Mouse (Mus musculus) gastrocnemius, postnatal 14 days (tissue): ENCODE data around the gene Efhc1. TPM values are rescaled to one million over a fixed set of nuclear protein-coding genes. Genes with fewer than 3 reads are reported as not detected.
"Not testable (repeated sequence)": the region's sequence is repeated elsewhere in the genome, so short reads cannot be mapped to it uniquely, and the experiment has no call there.

Experiments used
- DNase-seq: peaks from one replicate; pipeline ENCODE4 v3.0.0; 2021; ENCODE audit warnings: mixed read lengths
- intact Hi-C: fragments of 180-260 bp; cut with DNase I; formaldehyde crosslinking; loops from one replicate; pipeline ENCODE4 v1.15.1; 2025; ENCODE audit warnings: low total_unique reads
- long read RNA-seq, 2 experiments: library from polyadenylated mRNA; stranded (forward); transcript quantifications; one replicate each; pipeline ENCODE4 v2.0.0; 2021
- total RNA-seq, 2 experiments: library from RNA; stranded (reverse); gene quantifications; 2 replicates each; pipeline ENCODE4 v1.2.3; 2021

The Efhc1 gene
- total RNA-seq: 1 to 10 TPM in 1 of 2 experiments, under 1 TPM in 1; 0.97 to 1.2 TPM
- long read RNA-seq, experiment 1, partial matches to known transcripts: 0 of 1 reads
- long read RNA-seq, experiment 1, other reads (novel, unspliced or antisense): 0 of 1 reads
- long read RNA-seq, experiment 2, partial matches to known transcripts: 0 of 1 reads
- long read RNA-seq, experiment 2, other reads (novel, unspliced or antisense): 0 of 1 reads

DNA sequence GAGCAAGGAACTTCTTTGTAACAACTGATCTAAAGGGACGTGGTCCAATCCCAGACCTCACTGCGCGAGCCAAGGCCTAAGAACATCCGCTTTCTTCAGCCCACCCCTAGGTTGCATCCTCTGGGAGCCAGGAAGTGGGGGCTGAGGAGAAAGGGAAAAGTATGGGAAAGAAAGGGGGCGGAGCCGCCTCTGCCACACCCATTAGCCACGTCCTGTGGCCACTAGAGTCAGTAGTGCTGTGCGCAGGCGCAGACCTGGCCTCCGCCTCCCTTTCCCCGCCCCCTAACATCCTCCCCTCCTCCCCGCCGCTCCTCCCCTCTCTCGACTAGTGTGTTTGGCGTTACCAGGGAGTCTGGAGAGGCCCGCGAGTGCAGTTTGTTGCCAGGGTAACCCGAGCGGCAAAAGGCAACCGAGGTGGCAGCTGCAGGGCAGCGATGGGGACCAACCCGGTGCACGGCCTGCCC is at the start of gene Efhc1:
Efhc1 (plus strand) TSS at position 327 of the 464 bp plus-strand sequence.
- DNase-seq: peak; percentile 97
- intact Hi-C loops: no loop called here

DNA sequence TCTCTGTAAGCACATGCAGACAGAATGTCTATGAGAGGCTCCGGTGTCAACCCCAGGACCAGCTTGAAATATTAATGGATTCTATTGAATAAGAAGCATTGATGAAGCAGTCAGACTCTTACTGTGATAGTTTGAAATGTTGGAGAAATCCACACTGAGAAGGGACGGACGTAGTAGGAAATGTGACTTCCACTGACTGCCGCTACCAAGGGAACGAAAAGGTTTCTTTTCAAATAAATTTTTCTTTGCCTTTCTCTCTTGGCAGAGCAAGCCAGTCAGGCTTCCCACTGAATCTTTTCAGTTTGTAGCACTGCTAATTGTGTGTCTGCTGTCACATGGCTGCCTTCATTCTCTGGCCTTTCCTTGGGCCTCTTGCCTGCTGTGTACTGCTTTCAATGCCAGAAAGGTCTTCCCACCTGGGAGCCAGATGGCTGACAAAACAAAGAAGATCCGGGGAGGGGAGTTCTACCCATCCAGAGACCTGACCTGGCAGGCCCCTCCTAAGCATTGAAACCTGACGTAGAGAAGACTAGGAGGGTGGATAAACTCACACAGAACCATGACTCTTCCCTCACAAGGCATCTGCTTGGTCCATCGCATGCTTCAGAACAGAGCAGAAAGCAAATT is 45.8 kb upstream of the Efhc1 start:
- intact Hi-C loops: no loop called here
- DNase-seq: no peak

DNA sequence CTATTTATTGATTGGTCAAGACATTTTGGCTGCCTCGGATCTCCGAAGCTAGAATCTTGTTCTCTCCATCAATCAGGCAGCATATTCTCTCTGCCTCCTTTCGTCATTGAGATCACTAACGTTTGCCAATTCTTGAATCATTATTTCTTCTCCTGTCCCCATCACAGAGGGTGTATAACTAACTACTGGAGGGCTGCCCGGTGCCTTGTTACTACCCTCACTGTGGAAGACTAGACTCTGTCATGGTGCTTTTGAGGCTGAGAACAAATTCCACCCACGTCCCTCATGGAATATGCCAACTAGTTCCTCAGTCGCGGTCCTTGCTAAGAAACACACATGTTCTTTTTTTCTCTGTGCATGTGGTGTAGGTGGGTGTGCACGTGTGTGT is 45.3 kb upstream of the Efhc1 start:
- intact Hi-C loops: no loop called here
- no peak for DNase-seq

DNA sequence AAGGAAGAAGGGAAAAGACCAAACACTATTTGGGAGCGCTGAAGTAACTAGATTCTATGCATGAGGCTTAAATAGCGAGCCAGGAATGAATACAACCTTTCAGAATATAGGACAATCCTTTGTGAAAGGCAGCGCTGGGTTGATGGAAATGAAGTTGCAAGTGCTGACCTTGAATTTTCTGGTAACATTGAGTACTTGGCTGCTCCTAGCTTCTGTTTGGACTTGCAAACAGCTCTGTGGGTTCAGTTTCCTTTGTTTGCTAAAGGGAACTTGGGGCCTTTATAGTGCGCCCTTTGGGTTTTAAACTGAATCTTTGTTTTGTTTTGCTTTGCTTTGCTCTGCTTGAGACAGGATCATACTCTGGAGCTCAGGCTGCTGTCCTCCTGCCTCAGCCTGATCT is 42.9 kb upstream of the Efhc1 start:
- intact Hi-C loops: no loop called here
- DNase-seq: no peak

DNA sequence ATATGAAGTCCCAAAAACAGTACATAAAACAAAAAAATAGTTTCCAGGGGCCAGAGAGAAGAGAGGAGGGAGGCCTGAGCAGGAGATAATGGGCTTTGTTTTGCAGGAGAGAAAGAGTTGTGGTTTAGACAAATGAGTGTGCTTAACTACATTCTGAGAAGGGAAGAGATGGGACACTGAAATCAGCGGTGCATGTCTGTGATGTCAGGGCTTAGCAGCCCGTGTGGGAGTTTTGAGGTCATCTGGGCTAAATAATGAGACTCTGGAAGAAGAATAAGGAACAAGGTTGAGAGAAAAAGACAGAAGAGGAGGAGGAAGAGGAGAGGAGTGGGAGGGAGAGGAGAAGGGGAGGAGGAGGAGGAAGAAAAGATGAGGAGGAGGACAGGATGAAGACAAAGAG is 39.3 kb upstream of the Efhc1 start:
- intact Hi-C loops: no loop called here
- DNase-seq: no peak

DNA sequence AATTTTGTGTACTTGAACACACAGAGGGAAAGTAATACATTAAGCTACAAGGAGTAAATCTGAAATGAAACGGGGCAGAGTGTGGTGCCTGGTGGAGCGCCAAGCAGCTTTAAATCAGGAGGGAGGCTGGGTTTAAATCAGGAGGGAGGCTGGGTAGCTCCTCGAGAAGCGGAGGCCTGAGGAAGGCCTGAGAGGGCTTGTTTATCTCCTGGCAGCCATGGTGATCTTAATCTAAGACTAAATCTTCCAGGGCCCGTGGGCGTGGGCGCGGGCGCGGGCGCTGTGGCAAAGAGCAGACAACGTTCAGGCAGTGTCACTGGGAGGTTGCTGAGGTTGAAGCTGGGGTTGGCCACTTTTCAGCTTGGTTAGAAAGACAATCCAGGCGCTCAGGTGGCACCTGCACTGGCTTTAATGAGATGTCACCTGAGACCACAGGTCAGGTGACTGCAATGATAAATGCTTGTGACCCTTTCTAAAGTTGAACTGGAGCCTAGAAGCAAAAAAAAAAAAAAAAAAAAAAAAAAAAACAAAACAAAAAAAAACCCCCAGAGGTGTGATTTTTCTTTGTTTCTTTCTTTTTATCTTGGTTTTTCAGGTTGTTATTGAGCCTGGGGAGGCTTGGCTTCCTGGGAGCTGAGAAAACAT is 38.8 kb upstream of the Efhc1 start:
- intact Hi-C loops: no loop called here
- no peak for DNase-seq

DNA sequence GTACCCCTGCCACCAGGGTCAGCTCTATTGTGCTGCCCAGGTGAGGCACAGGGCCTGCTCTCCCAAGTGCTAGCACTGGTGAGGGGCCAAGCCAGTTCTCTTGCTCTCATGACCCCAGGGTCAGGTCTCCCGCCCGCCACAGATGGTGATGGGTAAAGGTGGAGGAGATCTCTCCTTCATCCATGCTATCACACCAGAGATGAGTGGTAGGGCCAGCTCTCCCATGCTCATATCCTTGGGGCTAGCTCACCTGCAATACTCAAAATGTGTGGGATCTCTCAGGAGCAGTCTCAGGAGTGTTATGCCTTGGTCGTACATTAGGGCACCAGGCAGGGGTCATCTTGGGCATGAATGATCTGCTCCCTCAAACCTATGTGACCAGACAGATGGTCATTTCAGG is 36.7 kb upstream of the Efhc1 start:
- DNase-seq: no peak
- intact Hi-C loops: no loop called here

DNA sequence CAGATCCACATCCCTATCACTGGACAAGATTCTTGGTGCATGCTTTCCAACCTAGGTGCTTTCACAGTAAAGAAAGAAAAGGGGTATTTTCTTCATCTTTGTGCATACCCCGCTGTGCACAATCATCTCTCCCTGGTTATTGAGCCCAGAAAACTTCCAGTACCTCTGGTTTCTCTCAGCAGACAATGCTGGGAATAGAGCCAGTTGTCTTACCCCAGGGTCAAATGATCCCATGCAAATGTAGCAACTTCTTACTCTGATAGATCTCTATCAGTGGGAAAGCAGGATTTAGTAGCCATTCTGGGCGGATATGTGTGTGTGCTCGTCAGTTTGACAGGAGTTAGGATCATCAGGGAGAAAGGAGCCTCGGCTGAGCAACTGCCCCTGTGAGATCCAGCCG is 35.8 kb upstream of the Efhc1 start:
- no peak for DNase-seq
- intact Hi-C loops: no loop called here

DNA sequence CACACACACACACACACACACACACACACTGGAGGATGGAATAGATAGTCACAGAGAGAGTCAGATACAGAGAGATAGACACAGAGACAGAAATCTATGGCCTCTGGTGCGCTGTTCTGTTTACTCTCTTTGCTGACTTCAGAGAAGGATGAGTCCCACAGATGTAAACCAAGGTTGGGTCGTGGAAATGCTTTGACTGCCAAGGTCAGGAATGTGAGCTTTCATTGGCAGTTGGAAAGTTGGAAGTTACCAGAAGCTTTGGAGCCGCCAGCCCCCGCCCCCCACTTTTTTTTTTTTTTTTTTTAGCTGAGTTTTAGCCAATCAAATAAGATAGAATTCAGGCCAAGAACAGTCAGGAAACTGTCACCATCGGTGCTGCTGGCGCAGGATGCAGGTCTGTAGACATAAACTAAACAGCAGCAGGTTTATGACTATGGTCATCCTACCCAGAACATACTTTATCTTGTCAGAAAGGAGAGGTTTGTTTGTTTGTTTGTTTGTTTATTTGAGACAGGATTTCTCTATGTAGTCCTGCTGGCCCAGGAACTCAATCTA is 33.9 kb upstream of the Efhc1 start:
- DNase-seq: no peak

DNA sequence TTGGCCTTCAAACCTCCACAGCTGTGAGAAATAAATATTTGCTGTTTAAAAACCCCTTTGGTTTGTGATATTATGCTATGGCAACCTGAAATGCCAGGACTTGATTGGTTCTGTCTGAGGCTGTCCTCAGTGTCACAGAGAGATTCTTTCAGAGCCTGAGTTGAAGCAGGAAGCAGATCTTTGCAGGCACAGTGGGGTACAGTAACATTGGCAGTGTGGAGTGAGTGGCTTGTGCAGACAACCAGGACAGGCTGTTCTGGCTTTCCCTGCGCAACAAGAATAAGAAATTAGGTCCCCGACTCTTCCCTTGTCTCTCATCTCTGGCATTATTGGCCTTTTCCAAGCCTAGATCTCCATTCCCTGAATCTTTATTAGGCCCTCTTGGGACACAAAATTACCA is 31.7 kb upstream of the Efhc1 start:
- intact Hi-C loops: no loop called here

More for the DNA sequence above, 33.9 kb upstream of the Efhc1 start:
- intact Hi-C loops: no loop called here

DNA sequence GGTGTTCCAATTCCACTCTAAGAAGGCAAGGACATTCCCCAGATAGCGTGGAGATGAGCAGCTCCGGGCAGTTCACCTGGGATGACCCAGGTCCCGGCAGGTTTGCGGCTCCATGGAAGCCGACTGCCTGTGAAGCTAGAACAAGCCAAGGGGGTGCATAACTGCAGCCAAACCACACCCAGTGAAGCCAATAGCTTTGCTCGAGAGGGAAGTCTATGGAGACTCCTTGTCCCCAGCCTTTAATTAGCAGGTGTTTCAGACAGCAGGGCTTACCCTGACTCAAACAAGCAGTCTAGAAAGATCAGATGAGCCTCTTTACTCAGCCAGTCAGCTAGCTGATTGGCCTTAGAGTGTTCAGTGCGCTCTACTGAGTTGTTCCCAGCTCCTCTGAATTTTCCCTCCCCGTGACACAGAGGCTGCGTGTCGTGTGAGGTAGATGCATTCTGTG is 30.3 kb upstream of the Efhc1 start:
- intact Hi-C loops: no loop called here
- no peak for DNase-seq

More for the DNA sequence above, 31.7 kb upstream of the Efhc1 start:
- no peak for DNase-seq

DNA sequence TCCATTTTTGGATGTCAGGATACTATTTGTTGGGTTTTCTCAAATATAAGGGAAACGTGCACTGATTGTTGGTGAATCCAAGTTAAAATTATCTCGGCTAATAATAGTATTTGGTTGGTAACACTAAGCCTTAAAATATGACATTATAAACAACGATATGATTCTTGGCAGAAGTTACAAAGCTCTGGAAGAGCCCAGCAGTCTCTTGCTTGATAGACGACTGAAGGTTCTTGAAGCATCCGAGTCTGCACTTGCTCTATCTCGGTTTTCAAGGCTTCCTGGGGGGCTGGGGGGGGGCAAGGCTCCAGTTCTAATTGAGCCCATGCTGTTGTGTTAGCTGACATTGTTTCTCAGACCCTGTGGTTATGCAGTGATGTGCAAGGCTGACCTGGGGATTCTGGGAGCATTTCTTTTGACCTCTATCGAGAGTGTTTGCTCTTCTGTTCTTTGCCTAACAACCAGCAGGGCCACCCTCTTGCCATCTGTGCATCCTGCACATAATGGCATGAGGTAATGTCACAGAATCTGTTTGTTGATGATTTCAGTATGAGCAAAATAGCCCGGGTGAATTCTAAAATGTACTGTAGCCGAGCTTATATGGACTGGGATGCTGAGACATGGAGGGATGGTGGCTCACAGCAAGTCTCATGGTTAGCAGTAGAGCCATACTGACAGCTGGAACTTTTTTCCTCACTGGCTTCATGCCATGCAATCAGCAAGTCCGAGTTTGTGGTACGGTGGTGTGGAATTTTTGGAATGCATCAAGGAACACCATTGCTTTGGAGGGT is 28.6 kb upstream of the Efhc1 start:
- DNase-seq: no peak
- intact Hi-C loops: no loop called here

DNA sequence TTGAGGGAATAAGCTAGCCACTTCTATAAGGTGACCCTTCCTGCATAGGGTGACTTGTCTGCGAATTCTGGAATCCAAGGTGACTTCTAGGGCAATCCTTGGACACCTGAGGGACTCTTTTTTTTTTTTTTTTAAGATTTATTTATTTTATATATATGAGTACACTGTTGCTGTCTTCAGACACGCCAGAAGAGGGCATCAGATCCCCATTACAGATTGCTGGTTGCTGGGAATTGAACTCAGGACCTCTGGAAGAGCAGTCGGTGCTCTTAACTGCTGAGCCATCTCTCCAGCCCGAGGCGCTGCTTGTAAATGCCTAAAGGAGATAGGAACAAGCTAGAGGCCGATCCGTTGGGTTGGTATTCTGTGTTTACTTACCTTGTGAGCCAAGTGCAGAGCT is 26.1 kb upstream of the Efhc1 start:
- DNase-seq, intact Hi-C loops: not testable (repeated sequence)

DNA sequence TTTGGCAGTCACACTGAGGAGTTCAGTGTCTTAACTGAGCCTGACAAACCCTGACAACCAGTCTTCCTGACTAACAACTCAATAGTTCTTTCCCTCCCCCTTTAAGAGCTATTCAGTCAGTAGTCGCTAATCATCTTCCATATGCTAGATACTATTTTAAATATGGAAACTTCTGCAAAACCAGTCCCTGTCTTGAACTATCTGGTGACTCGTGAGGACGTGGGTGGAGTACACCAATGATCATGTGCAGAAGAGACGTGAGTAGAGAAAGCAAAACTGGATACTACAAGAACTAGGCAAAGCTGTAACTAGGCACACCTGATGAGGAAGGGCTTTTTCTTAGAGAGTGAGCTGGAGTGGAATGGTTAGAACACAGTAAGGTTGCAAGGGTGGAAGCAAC is 25.5 kb upstream of the Efhc1 start:
- DNase-seq: no peak
- intact Hi-C loops: no loop called here

DNA sequence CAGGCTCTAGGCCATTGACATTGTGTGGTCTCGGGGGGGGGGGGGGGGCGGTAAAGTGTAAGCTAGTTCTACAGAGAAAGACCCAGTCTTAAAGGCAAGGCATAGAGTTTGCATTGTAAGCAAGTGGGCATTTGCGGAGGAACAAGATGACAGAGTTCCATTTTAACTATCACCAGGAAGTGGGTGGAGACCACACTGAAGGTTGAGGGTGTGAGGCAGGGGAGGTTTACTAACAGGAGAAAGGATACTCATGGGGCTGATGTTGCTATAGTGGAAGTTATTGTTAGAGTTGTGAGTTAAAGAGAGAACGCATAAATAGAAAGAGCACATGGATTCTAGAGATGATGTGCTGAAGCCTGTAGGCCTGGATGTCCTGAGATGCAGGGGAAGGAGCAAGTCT is 25.1 kb upstream of the Efhc1 start:
- intact Hi-C loops: no loop called here
- DNase-seq: no peak

DNA sequence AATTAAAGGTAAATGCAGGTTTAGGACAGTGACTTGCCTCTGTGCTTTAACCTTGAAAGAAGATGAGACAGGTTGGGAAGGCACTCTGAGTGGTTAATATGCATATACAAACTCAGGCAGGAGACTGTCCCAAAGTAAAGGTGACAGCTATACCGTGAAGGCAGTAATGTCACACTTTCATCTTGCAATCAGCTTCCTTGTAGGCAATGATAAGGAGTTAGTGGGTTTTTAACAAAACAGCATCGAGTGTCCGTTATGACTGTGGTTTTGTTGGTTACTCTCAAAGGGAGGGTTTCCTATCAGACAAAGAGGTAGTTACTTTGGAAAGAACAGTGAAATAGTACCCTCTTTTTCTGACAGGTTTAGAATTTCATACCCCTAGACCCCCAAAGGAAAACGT is 22.9 kb upstream of the Efhc1 start:
- DNase-seq: no peak
- intact Hi-C loops: no loop called here

DNA sequence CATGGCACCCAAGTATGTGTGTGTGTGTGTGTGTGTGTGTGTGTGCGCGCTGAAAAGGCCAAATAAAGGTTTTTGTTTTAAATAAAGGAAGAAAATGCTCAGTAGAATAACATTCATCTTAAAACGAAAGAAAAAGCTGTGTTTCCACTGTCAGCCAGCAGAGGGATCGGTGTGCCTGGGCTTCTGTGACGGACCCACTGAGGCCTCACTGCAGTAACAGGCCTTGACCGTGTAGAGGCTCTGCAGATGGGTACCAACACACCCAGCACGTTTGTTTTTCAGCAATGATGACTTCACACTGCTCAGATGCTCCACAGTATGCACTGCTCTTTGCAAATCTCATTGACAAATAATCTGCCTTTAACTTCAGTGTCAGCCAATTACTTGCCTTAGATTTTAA is 18.0 kb upstream of the Efhc1 start:
- intact Hi-C loops: no loop called here

DNA sequence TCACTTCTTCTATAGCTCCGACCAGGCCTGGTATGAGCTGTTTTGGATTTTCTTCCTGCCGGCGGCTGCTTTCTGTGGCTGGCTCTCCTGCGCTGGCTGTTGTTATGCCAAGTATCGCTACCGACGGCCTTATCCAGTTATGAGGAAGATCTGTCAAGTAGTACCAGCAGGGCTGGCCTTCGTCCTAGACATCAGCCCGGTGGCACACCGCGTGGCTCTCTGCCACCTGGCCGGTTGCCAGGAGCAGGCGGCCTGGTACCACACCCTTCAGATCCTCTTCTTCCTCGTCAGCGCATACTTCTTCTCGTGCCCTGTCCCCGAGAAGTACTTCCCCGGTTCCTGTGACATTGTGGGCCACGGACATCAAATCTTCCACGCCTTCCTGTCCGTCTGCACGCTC is 16.3 kb upstream of the Efhc1 start:
- DNase-seq: no peak
- intact Hi-C loops: no loop called here

More for the DNA sequence above, 18.0 kb upstream of the Efhc1 start:
- peak; percentile 52 for DNase-seq

DNA sequence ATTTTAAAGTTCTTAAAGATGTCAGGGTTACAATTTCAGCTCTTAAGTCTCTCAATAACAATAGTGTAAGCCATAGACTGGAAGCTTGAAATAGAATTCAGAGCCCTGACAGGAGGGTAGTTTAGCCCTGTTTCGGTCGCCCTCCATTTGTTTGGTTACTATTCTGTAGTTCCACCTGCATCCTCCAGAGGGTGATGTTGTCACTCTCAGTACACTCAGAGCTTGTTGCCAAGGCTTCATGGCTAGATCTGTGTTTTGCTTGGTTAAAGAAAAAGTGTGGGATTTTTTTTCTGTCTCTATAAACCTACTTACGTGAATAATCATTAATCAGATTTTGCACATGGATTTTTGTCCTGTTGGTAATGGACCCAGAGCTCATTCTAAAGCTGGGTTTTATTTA is 12.4 kb upstream of the Efhc1 start:
- intact Hi-C loops: loop anchor here (2.0 kb wide), 1 partner anchor 222 kb away; no protein-coding TSS in a partner anchor
- peak; percentile 33 for DNase-seq

DNA sequence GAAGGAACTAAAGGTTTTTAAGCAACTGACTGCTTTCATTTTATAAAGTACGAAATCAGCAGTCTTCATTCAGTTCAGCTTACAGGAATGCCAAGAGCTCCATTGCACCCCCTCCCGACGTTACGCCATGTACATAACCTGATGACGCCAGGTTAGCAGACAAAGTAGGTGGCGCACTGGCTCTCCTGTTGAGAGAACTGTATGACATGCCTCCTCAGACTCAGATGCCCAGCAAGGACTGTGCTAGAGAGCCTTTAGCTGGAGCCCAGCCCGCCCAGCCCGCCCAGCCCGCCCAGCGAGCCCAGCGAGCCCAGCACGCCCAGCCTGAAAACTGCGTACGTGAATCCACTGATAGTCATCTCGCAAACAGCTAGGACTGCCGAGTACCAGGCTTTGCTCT is 11.3 kb upstream of the Efhc1 start:
- intact Hi-C loops: no loop called here
- peak; percentile 36 for DNase-seq
